Mouse (Mus musculus) stomach, postnatal 0 days (tissue): ENCODE measurements at regions not wholly inside any gene's neighbourhood (a gene's known extent, or its start where the extent isn't known, plus 50 kb on each side); places are given as distances from the start of the nearest gene placed in this dataset.

Source experiments
- ATAC-seq: fragments of 200-750 bp; cut with Nextera tagmentation; 2 replicates; pipeline ENCODE4 v1.8.0; 2017; ENCODE audit not compliant: low FRiP score, low TSS enrichment
- DNase-seq: peaks from one replicate; pipeline ENCODE4 v3.0.0-alpha.2; 2016; ENCODE audit warnings: low spot score
- H3K27ac ChIP-seq: fragments of 300-500 bp; sonication (generic); replicated peaks from 2 replicates; pipeline ENCODE4 v1.5.1; 2014; ENCODE audit warnings: mild to moderate bottlenecking, control low read depth
- H3K27me3 ChIP-seq: fragments of 300-500 bp; sonication (generic); 2 replicates; pipeline ENCODE4 v1.6.1; 2014; ENCODE audit warnings: low read length; ENCODE audit not compliant: control insufficient read depth, insufficient read depth
- H3K36me3 ChIP-seq: fragments of 300-500 bp; sonication (generic); 2 replicates; pipeline ENCODE4 v1.6.1; 2014; ENCODE audit warnings: low read length, mixed read lengths; ENCODE audit not compliant: control insufficient read depth, insufficient read depth
- H3K4me1 ChIP-seq: fragments of 300-500 bp; sonication (generic); replicated peaks from 2 replicates; pipeline ENCODE4 v1.6.1; 2014; ENCODE audit warnings: antibody characterized with exemption; ENCODE audit not compliant: control insufficient read depth, insufficient read depth
- H3K4me2 ChIP-seq: fragments of 300-500 bp; sonication (generic); replicated peaks from 2 replicates; pipeline ENCODE4 v1.6.1; 2014; ENCODE audit warnings: low read depth, mild to moderate bottlenecking, control low read depth, moderate library complexity
- H3K4me3 ChIP-seq: fragments of 300-500 bp; sonication (generic); 2 replicates; pipeline ENCODE4 v1.5.1; 2014; ENCODE audit warnings: low read depth, low read length, control low read depth
- H3K9ac ChIP-seq: fragments of 300-500 bp; sonication (generic); 2 replicates; pipeline ENCODE4 v1.6.1; 2014; ENCODE audit warnings: mild to moderate bottlenecking, low read length, control low read depth, mixed read lengths
- H3K9me3 ChIP-seq: fragments of 300-500 bp; sonication (generic); 2 replicates; pipeline ENCODE4 v1.6.1; 2016; ENCODE audit warnings: low read length; ENCODE audit not compliant: control insufficient read depth
- CTCF ChIP-seq: IDR thresholded peaks from 2 replicates; pipeline ENCODE4 v1.5.1; 2016; ENCODE audit warnings: antibody characterized with exemption, low read depth, mild to moderate bottlenecking, moderate library complexity
- EP300 ChIP-seq: optimal IDR thresholded peaks from 2 replicates; pipeline ENCODE3; 2016; ENCODE audit warnings: antibody characterized with exemption
- WGBS: fragments of 180-500 bp; shearing (Covaris S2); extraction: QIAGEN DNeasy Blood & Tissue Kit; methylation state at CpG from one replicate; pipeline ENCODE4 v1.1.7; 2014; 5-methylcytosine and 5-hydroxymethylcytosine counted together

DNA sequence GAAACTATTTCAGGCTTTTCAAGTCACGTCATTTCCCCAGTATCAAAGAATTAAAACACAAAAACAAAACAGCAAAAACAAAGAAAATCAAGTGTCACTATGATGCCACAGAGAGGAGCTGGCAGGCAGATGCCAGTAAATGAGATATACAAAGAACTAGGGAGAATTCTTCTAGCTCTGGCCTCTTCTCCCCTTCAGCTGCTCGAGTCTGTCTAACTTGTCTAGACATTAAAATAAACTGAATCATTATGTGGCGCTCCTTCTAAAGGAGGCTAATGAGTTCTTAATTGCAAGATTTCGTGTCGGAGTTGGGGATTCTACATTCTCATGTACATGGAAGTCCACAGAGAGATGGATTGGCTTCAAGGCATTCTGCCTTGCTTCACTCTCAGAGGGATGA is 266.4 kb upstream of the Tmem161b start:
- H3K9me3 ChIP-seq, result no peaks in the 10 kb centered on the region
- no peaks in the 10 kb centered on the region for H3K36me3 ChIP-seq
- H3K27me3 ChIP-seq, result no peaks in the 10 kb centered on the region
- H3K4me2 ChIP-seq, result no peak overlapping the region
- no peak overlapping the region for H3K4me3 ChIP-seq
- no peaks in the 10 kb centered on the region for H3K4me1 ChIP-seq
- ATAC-seq (no peak), DNase-seq (no peak)
- no peak overlapping the region for H3K27ac ChIP-seq
- TF ChIP-seq EP300, result no peak
- TF ChIP-seq CTCF, result no peak
- 63% methylated on average over 5 of the region's 5 CpGs for WGBS
- no peak overlapping the region for H3K9ac ChIP-seq

DNA sequence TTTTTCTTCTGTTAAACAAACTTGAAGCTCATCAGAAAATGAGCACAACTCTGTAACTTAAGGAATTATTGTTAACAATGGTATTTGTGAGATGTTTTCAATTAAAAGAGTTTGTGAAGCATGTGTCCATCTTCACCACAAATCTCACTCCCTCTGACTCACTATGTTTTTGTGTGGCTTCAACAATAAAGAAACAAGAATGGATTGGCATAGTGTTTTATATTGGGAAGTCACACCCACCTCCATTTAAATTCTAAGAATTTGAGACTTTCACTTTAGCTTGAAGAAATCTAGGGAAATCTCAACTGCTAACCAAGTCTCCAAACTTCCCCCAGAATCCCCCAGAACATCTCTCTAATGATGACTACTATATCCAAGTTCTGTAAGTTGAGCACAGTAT is 243.6 kb upstream of the Tmem161b start:
- ATAC-seq (no peak), DNase-seq (no peak)
- no peak overlapping the region for H3K4me2 ChIP-seq
- TF ChIP-seq CTCF (no peak), EP300 (no peak)
- no peaks in the 10 kb centered on the region for H3K4me1 ChIP-seq
- no peaks in the 10 kb centered on the region for H3K36me3 ChIP-seq
- H3K4me3 ChIP-seq, result no peak overlapping the region
- H3K9ac ChIP-seq, result no peak overlapping the region
- no peaks in the 10 kb centered on the region for H3K27me3 ChIP-seq
- no peak overlapping the region for H3K27ac ChIP-seq
- no peaks in the 10 kb centered on the region for H3K9me3 ChIP-seq

GRCm38 (mm10) chr13:83979535-83979934 is 242.6 kb upstream of the Tmem161b start:
- H3K4me3 ChIP-seq, result no peak overlapping the region

DNA sequence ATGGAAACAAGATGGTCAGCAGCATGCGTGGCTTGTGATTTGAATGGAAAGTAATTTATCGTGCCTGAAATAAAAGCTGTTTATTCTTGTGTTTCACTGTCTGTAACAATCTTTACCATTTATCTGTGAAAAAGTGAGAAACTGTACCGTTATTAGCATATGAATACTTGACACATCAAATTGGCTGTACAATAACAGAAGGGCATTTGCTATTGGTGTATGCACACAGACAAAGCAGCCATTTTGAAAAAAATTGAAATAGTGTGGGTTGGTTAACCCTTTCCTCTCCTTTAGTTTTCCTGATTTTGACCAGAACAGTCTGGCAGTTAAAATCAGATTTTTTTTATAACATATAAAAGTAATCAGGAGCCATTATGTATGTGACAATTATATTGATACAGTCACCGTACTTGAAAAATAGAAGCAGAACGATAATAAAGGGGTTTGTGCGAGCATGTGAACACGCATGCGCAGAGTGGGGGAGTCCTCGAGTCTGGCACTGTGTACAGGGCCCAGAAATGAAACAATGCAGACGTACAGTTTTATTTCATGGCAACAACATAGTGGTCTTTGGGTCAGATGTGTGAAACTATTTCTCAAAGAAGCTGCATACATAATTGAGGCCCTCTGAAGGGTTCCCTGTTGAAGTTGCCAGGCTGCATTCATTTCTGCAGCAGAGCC is 237.3 kb upstream of the Tmem161b start:
- Histone ChIP-seq H3K9ac (no peak overlapping the region), H3K36me3 (no peaks in the 10 kb centered on the region), H3K4me2 (no peak overlapping the region), H3K4me3 (no peak overlapping the region), H3K27me3 (no peaks in the 10 kb centered on the region), H3K9me3 (no peaks in the 10 kb centered on the region), H3K4me1 (no peaks in the 10 kb centered on the region), H3K27ac (no peak overlapping the region)
- DNase-seq (no peak), ATAC-seq (no peak)
- TF ChIP-seq EP300 (no peak), CTCF (no peak)
- 78% methylated on average over 10 of the region's 10 CpGs for WGBS

More at GRCm38 (mm10) chr13:83979535-83979934, 242.6 kb upstream of the Tmem161b start:
- Histone ChIP-seq H3K27me3 (no peaks in the 10 kb centered on the region), H3K27ac (no peak overlapping the region), H3K9me3 (no peaks in the 10 kb centered on the region), H3K4me1 (no peaks in the 10 kb centered on the region), H3K9ac (no peak overlapping the region), H3K4me2 (no peak overlapping the region), H3K36me3 (no peaks in the 10 kb centered on the region)
- ATAC-seq, result no peak
- no peak for TF ChIP-seq CTCF
- TF ChIP-seq EP300, result no peak
- no peak for DNase-seq

DNA sequence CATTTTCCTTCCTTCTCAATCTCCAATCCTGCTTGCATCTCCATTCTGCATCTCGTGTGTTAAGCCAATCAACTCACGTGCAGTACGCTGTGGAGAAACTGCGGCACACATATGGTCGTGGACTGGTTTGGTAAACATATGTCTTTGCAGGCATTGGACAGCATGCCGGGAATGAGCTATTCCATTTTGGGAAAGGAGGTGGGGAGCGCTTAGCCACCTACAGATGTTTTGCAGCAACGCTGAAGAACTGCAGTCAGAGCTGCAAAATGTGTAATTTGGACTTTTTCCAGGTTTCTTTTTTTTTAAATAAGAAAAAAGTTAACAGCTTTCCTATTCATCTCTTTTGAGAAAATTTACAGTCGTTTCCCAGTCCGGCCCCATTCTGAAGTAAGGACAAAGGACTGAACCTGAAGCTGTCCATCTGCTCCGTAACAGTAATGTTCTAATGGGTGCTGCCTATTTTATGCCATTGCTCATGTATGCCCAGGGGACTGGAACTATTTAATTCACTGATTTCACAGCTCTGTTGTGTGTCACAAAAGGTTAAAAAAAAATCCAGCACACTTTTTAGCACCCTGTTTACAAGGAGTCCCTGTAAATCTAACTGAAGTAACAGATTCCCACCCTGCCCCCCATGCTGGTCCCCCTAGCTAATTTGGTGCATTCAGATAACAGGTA is 234.2 kb upstream of the Tmem161b start:
- WGBS, result 26% methylated on average over 11 of the region's 11 CpGs
- H3K27ac ChIP-seq, result no peak overlapping the region

GRCm38 (mm10) chr13:83988517-83988916 is 233.6 kb upstream of the Tmem161b start:
- 61% methylated on average over 4 of the region's 4 CpGs for WGBS
- no peak overlapping the region for H3K27ac ChIP-seq
- no peak overlapping the region for H3K9ac ChIP-seq
- no peaks in the 10 kb centered on the region for H3K9me3 ChIP-seq
- TF ChIP-seq EP300 (no peak), CTCF (no peak)
- no peaks in the 10 kb centered on the region for H3K27me3 ChIP-seq
- DNase-seq, result no peak
- no peaks in the 10 kb centered on the region for H3K4me1 ChIP-seq
- no peak overlapping the region for H3K4me3 ChIP-seq
- H3K4me2 ChIP-seq, result no peak overlapping the region
- no peaks in the 10 kb centered on the region for H3K36me3 ChIP-seq
- no peak for ATAC-seq

More for the DNA sequence above, 234.2 kb upstream of the Tmem161b start:
- no peak overlapping the region for H3K4me3 ChIP-seq
- no peak for ATAC-seq
- H3K4me2 ChIP-seq, result peak overlapping the region; percentile 21; the same call in 1 of the 2 replicates
- no peaks in the 10 kb centered on the region for H3K27me3 ChIP-seq
- TF ChIP-seq CTCF (no peak), EP300 (no peak)
- H3K36me3 ChIP-seq, result no peaks in the 10 kb centered on the region
- H3K9ac ChIP-seq, result no peak overlapping the region
- H3K9me3 ChIP-seq, result no peaks in the 10 kb centered on the region
- no peak for DNase-seq
- H3K4me1 ChIP-seq, result no peaks in the 10 kb centered on the region
